Mouse (Mus musculus) thymus, postnatal 0 days (tissue): ENCODE results near the gene Plcxd3. TPM values are rescaled to one million over a fixed set of nuclear protein-coding genes. Genes with fewer than 3 reads are reported as not detected.
"Not testable (repeated sequence)": the region's sequence is repeated elsewhere in the genome, so short reads cannot be mapped to it uniquely, and the experiment has no call there.

Experiments
- DNase-seq: peaks from one replicate; pipeline ENCODE4 v3.0.0-alpha.2; 2015; ENCODE audit warnings: low spot score
- polyA plus RNA-seq: library from polyadenylated mRNA; unstranded; fragments of >200 nt; fragmentation: Nextera tagmentation; extraction: Ambion mirVana; gene quantifications from 2 replicates; pipeline ENCODE4 v1.2.1, GENCODE M21; 2015

Gene Plcxd3
- polyA plus RNA-seq, 1 experiment from 2014 or later, result not detected

GRCm38 (mm10) chr15:4559121-4559520 is 183.8 kb downstream of the Plcxd3 start:
- no peak for DNase-seq

- no peak for DNase-seq
Measured at GRCm38 (mm10) chr15:4561431-4561970, 186.2 kb downstream of the Plcxd3 start.

- DNase-seq, result not testable (repeated sequence)
Measured at GRCm38 (mm10) chr15:4595521-4595920, 220.2 kb downstream of the Plcxd3 start.

GRCm38 (mm10) chr15:4598661-4599060 is 223.4 kb downstream of the Plcxd3 start:
- not testable (repeated sequence) for DNase-seq

GRCm38 (mm10) chr15:4599331-4599730 is 224.0 kb downstream of the Plcxd3 start:
- not testable (repeated sequence) for DNase-seq

DNA sequence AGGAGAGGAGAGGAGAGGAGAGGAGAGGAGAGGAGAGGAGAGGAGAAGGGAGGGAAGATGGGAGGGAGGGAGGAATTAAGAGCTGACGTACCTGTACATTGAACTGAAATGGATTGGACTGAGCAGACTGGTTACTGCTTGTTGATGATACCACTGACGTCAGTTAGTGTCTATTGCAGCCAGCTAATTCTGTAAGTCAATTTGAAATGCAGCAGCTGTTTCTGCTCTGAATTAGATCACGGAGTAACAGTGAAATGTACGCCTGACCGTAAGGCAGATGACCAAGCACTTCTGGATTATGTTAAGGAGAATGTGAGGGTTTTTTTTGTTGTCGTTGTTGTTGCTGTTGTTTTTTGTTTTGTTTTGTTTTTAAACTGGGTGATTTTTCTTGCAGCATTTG is 230.3 kb downstream of the Plcxd3 start:
- no peak for DNase-seq
